Mouse (Mus musculus) left cerebral cortex, postnatal 36 days (tissue): ENCODE measurements at regions not wholly inside any gene's neighbourhood (a gene's known extent, or its start where the extent isn't known, plus 50 kb on each side); places are given as distances from the start of the nearest gene placed in this dataset.
"Not testable (repeated sequence)": the region's sequence is repeated elsewhere in the genome, so short reads cannot be mapped to it uniquely, and the experiment has no call there.

Source experiments
- DNase-seq, 2 experiments: peaks; one replicate each; pipeline ENCODE4 v3.0.0; 2021 to 2022; ENCODE audit warnings: low spot score in 2 of 2, mixed read lengths in 1 of 2
- intact Hi-C: fragments of 180-260 bp; cut with DNase I; formaldehyde crosslinking; loops from one replicate; pipeline ENCODE4 v1.15.1; 2025

DNA sequence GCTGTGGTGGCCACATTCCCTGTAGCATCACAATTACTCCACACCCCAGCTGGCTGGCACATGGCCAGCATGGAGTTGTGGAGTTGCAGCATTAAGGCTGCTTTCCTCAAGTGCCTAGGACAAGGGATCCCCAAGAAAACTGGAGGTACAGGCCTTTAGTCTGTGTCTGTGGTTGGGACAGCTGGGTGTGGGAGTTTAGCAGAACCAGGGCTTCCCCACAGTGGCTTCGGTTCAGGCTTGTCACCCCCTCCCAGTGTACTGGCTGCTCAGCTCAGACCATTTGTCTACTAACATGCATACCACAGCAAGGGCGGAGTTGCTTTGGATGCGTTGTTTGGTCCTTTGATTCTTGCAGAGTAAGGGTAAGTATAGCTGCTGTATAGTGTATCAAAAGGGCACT, 79.1 kb upstream of the Neurl1b start:
- no peak for DNase-seq
- intact Hi-C loops = no loop called here

DNA sequence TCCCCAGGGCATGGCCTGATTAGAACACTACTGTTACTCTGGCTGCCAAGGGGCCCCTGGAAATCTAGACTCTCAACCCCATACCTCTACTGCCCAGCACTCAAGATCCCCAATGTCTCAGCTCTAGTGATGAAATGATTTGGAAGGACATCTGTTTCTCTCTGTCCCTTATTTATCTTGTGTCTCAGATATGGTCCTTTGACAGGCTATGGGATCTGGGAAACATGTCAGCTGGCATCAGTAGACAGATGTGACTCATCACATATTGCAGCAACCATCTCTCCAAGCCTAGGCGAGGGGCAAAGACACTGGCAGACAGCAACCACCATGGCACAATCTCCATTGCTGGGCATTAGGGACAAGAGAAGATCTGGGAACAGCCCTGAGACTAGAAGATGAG, 78.6 kb upstream of the Neurl1b start:
- intact Hi-C loops = no loop called here
- no peak for DNase-seq

DNA sequence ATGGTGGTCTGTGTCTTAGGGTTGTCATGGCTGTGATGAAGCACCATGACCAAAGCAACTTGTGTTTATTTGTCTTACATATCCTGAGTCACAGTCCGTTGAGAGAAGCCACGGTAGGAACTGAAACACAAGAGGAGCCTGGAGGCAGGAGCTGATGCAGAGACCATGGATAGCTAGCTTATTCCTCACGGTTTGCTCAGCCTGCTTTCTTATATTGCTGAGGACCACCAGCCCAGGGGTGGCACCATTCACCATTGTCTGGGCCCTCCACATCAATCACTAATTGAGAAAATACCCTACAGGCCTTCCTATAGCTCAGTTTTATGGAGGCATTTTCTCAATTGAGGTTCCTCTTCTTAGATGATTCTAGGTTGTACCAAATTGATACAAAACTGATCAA, 77.5 kb upstream of the Neurl1b start:
- intact Hi-C loops = no loop called here
- no peak for DNase-seq

DNA sequence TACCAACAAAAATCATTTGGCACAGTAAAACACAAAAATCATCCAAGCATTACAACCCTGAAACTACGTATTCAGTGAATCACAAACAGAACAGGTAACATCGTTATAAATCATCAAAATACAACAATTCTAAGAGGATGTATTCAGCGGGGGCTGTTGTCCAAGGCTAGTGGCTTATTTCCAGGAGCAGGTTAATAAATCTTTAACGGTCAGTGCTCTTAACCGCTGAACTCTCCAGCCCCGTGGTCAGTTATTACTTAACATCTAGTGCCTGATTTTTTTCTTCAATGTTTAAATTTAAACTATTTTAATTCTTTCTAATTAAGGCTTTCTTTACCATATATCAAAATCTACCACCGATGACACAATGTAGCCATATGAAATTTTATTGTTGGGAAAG, 69.2 kb upstream of the Neurl1b start:
- DNase-seq, intact Hi-C loops: not testable (repeated sequence)

DNA sequence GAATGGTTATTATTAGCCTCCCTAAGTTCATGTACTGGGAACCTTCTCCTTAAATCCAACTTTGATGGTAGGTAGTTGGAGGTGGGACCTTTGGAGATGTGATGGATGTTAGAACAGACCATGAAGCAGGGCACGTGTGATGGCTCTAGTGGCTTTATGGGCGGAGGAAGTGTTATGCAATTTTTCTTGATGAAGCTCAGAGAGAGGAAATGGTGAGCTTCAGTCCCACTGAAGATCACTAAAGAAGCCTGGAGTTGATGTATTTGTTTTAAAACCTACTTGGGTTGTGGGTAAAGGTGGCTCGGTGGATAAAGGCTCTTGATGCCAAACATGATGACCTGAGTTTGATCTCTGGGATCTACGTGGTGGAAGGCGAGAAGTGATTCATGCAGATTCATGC, 66.5 kb upstream of the Neurl1b start:
- DNase-seq = no peak
- intact Hi-C loops = no loop called here

DNA sequence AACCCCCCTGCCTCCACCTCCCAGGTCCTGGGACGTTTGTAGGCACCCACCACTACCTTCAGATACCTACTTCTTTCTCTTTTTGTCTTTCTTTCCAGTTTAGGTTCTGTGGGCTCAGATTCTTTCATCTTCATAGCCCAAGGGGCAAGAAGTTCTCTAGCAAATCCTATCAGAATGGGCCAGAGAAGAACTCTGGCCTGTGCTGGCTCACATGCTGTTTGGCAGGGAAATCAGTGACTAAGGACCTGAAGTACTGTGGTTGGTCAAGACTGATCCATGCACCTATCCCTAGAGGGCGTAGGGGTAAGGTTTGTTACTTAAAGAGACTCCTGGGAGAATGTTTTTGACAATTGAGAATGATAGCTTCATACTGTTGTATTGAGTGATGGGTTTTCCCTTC, 64.9 kb upstream of the Neurl1b start:
- intact Hi-C loops = no loop called here
- no peak for DNase-seq

DNA sequence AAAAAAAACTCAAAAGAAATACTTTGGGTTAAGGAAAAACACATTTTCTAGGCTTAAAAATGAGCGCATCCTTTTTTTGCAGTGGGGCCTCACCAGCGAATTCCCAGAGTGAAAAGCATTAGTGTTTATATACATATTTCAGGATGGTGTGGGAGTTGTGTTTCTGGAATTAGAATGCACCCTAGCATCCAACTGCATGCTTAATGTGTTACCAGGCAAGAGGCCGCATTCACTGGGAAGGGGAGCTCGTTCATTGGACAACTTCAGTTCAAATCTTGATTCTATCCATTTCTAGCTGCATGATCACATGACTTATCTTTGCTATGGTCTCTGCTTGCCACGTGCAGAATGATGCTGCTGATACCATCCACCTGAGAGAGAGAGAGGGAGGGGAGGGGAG, 64.4 kb upstream of the Neurl1b start:
- intact Hi-C loops = no loop called here
- DNase-seq = no peak

DNA sequence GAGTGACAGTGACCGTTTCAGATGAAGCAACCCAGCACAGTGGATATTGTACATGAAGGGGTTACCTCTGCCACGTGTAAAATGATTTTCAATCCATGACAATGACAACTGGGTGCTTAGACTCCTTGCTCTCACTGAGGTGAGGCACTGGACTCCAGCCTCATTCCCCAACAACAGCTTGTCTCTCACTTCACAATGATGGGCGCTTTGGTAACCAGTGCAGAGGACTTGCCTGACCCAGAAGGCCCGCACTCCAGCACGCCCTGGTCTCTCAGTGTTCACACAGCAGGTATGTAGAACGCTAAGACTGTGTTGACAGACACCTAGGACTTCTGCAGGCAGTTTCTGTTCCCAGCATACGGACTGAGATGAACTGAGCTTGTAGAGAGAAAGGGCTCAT, 62.6 kb upstream of the Neurl1b start:
- no peak for DNase-seq
- intact Hi-C loops = no loop called here

DNA sequence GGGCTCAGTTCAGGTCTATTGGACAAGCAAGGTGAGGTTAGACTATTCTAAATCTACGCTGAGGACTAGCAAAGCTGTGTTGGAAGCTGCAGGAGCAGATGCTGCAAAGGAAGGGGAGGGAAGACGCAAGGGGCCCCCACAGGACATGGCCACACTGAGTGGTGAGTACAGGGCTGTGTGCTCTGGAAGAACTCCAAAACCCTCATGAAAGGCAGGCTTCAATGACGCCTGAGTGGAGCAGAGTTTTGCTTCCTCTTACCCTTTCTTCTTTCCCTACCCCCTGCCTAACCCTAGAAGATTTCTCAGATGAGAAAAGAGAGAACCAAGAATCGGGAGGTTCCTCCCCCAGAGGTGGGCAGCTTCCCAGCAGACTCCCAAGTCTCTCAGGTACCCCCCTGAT, 61.9 kb upstream of the Neurl1b start:
- no peak for DNase-seq
- intact Hi-C loops = no loop called here

DNA sequence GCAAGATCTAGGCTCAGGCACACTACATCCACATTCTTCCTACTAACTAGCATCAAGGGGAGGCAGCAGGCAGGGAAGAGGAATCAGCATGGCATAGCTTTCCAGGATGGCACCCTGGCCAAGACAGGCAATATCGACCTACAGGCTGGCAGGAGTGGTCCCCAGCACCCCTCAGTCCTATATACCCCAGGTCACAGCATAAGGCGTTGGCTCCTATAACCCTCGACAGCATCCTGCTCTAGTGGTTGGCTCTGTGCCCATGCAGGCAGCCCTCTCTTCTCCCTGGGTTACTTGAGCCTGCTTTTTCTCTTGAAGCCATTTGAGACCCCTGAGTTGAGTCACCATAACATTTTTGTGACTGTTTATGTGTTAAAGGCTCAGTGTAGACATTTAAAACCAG, 60.2 kb upstream of the Neurl1b start:
- intact Hi-C loops = no loop called here
- no peak for DNase-seq

DNA sequence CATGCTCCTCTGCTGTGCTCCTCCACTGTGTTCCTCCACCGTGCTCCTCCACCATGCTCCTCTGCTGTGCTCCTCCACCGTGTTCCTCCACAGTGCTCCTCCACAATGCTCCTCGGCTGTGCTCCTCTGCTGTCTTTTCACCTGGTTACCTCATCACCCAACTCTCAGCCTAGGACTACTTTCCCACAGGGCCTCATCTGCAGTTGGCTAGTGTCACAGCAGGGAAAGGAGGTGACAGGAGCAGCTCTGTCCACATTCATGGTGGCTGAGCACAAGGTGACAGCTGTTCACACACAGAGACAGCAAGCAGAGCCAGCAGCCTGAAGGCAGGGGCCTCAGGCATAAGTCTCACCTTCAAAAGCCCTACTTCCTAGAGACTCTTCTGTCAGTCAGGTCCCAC, 59.3 kb upstream of the Neurl1b start:
- no peak for DNase-seq
- intact Hi-C loops = no loop called here

DNA sequence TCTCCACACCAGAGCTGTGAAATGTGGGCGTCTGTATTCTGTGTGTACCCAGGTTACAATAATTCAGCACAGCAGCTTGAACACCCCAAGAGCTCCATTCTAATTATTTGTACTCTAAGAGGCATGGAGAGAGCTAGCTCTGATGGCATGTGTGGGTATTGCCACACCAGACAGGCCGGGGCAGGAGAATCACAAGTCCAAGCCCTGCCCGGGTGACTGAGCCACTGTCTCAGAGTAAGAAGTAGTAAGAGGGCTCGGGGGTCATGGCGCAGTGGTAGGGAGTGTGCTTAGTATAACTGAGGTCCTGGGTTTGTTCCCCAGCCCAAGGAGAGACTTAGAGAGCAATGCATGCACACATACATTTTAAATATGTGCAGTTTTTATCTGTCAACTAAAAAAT, 57.7 kb upstream of the Neurl1b start:
- no peak for DNase-seq
- intact Hi-C loops = no loop called here

DNA sequence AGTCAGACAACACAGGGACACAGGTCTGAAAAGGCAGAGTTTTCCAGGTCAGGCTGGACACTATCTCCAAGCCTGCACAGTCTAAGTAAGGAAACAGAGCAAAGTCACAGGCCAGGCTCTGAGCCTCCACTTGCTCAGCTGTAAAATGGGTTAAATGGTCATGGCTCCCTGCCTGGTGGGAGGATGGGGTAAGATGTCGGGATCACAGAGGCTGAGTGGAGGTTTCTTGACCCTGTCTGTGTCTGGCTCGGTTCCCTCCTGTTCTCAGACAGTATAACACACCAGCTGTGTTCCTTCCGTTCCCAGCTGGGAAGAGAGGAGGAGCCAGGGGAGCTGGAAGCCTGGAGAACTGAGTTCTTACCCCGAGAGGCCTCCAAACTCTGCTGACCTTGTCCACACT, 56.8 kb upstream of the Neurl1b start:
- intact Hi-C loops = no loop called here
- no peak for DNase-seq

DNA sequence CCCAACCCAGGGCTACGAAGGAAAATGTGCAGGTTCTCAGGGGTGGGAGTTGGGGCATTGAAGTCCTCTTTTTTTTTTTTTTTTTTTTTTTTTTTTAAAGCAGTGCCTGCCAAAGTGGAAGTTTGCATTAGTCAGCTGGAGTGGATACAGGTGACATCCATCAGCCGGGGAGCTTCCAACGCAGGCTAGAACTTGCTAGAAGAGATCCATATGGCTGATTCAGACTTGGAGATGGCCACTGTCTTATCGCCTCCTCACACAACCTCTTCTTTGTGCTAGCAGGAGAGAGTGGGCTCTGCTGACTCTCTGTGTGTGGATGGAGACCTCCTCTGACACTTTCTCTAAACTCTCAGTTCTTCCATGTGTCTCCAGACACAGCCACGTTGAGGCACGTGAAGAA, 53.9 kb upstream of the Neurl1b start:
- no peak for DNase-seq

DNA sequence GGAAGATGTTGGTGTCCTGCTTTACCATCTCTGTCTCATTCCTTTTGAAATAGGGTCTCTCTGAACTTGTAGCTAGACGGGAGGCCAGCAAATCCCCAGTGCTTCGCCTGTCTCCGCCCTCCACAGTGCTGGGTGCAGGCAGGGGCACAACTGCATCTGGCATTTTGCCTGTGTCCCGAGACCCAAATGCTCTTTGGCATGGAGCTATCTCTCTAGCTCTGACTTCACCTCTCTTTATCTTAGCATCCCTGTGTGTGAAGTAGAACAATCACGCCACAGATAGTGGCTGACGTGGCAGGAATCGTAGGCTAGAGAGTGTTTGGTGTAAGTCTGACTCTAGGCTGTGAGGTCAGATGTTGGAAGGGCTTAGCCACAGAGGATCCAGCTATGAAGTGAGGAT, 53.2 kb upstream of the Neurl1b start:
- intact Hi-C loops = no loop called here
- no peak for DNase-seq

More for the DNA sequence above, 53.9 kb upstream of the Neurl1b start:
- intact Hi-C loops = no loop called here

DNA sequence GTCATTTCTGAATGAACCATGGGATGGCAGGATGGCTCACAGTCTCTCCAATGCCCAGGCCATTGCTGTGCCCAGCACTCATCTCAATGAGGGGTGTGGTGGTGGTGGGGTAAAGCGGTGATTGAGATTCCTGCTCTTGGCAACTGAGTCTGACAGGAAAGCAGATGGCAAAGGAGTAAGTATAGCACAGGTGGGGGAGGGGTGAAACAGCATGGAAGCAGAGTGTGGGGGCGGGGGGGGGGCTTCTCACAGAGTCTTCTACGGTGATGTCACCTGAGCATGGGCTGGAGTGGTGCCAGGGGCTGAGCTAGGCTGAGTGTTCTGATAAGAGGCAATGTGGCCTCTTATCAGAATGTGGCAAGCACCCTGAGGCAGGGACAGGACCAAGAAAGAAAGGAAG, 52.6 kb upstream of the Neurl1b start:
- DNase-seq = peak in 1 of 2 experiments; percentile 3
- intact Hi-C loops = no loop called here

DNA sequence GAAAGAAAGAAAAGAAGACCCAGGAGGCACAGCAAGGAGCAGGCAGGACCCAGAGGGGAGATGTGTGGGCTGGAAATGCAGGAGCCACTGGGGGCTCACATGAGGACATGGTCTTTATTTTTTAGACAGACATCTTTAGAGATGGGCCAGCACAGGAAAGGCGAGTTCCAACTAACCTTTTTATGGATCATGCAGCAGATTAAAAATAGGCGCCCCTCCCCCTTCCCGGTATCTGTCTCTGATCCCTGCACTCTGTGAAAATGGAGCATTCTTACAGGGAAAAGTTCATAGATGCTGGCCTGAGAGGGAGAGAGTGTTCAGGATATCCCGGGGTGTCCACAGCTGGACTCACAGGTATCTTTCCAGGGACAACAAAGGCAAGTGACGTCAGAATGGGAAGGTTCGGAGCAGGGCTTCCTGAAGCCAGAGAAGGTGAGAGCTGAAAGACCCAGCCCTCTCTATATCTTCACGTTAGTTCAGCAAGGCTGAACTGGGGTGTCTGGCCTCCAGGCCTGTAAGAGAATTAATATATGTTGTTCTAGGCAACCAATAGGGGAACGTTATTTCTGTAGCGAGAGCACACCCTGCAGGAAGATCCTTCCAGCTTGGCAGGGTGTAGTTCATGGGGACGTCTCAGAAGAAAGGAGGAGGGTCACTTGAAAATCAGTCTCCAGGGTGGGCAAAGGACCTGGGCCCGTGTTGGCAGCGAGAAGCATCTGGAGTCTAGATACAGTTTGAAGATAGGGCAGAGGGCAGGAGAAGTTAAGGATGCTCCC, 51.9 kb upstream of the Neurl1b start:
- peak in 1 of 2 experiments; percentile 3 for DNase-seq
- intact Hi-C loops = no loop called here

DNA sequence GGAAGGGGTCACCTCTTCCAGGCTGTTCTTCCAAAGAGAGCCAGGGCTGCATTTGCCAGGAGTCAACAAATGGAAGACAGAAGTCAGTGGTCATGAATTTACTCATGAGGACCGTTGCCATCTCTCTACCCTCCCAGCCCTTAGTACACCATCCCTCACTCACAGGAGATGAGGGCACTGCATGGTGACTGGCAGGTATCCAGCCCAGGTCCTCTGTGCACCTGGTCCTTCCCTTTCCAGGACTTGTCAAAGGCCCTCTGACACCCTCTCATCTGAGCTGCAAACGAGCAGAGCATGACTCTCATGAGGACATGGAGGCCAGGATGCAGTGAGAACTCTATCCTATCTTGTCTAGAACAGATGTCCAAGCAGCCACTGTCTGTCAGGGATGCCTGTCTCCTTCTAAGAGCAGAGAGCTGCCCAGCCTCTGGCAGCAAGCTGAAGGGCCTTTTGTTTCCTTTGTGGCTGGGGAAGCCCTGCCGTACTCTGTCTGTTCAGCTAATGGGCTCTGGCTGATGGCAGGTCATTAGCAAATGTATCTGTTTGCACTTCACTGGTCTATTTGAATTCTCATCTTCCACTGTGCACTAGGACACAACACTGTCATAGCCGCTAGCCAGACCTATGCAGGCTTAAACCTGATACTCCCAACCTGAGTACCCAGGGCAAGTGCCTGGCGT, 50.6 kb upstream of the Neurl1b start:
- peak in 1 of 2 experiments; percentile 2 for DNase-seq
- intact Hi-C loops = no loop called here
